Mouse (Mus musculus) kidney, adult 2 months (tissue): ENCODE results near the gene Dnajc4. TPM values are rescaled to one million over a fixed set of nuclear protein-coding genes. Genes with fewer than 3 reads are reported as not detected.
A peak's percentile ranks its signal among the peaks of the same experiment; 100 is the strongest.

Experiments
- DNase-seq: peaks from one replicate; pipeline ENCODE4 v3.0.0; 2021
- H3K27ac ChIP-seq: fragments of 200-500 bp; 2 replicates; pipeline ENCODE4 v1.5.1; 2012; ENCODE audit warnings: low read depth, low read length, control low read depth, inconsistent platforms; ENCODE audit not compliant: insufficient read depth
- H3K27me3 ChIP-seq: fragments of 200-500 bp; replicated peaks from 2 replicates; pipeline ENCODE4 v1.6.1; 2012; ENCODE audit warnings: mild to moderate bottlenecking, moderate library complexity, low read length, inconsistent platforms; ENCODE audit not compliant: control insufficient read depth, insufficient read depth
- H3K36me3 ChIP-seq: fragments of 200-500 bp; 2 replicates; pipeline ENCODE4 v1.6.1; 2012; ENCODE audit warnings: mild to moderate bottlenecking, moderate library complexity, low read length, inconsistent platforms; ENCODE audit not compliant: control insufficient read depth, insufficient read depth
- H3K4me1 ChIP-seq: fragments of 200-500 bp; 2 replicates; pipeline ENCODE4 v1.6.1; 2011; ENCODE audit warnings: low read length; ENCODE audit not compliant: control insufficient read depth, insufficient read depth
- H3K4me3 ChIP-seq: fragments of 200-500 bp; 2 replicates; pipeline ENCODE4 v1.5.1; 2011; ENCODE audit warnings: mild to moderate bottlenecking, low read depth, low read length, control low read depth; ENCODE audit not compliant: insufficient read depth
- CTCF ChIP-seq: fragments of 200-500 bp; conservative IDR thresholded peaks from 2 replicates; pipeline ENCODE4 v1.5.1; 2011; ENCODE audit warnings: low read depth, mild to moderate bottlenecking, control low read depth, low read length, moderate library complexity, mixed read lengths; ENCODE audit not compliant: insufficient read depth, insufficient read length
- POLR2A ChIP-seq: fragments of 200-500 bp; IDR thresholded peaks from one replicate; pipeline ENCODE4 v1.6.1; 2011; ENCODE audit warnings: low read depth, low read length, control low read depth
- WGBS: fragments of 180-500 bp; shearing (Covaris S2); methylation state at CpG from one replicate; pipeline ENCODE4 v1.1.7; 2018; 5-methylcytosine and 5-hydroxymethylcytosine counted together
- polyA plus RNA-seq: library from polyadenylated mRNA; depleted of rRNA; stranded (reverse); fragments of >200 nt; gene quantifications from 2 replicates; pipeline ENCODE4 v1.2.3, GENCODE M21; 2012

Dnajc4 gene
- polyA plus RNA-seq, 1 experiment: 50.1 TPM

- peaks cover 14% of the 10 kb centered on the region; the same call in 1 of the 2 replicates for H3K4me1 ChIP-seq
- TF ChIP-seq CTCF: 0 out of 2 replicates have a peak, but pooled peaks have one; percentile 1
- peak; percentile 73 for TF ChIP-seq POLR2A
- no peaks in the 10 kb centered on the region for H3K36me3 ChIP-seq
- under 1% methylated on average over 28 of the region's 28 CpGs for WGBS
- peak overlapping the region; percentile 91 for H3K4me3 ChIP-seq
- H3K27ac ChIP-seq: peak overlapping the region; percentile 95
- DNase-seq: peak; percentile 80
- no peaks in the 10 kb centered on the region for H3K27me3 ChIP-seq
Observed at GRCm38 (mm10) chr19:6950613-6951153, 41.7 kb downstream of the Dnajc4 start.

- H3K36me3 ChIP-seq: no peaks in the 10 kb centered on the region
- no peaks in the 10 kb centered on the region for H3K27me3 ChIP-seq
- no peak for DNase-seq
- 50% methylated on average over 5 of the region's 5 CpGs for WGBS
- H3K27ac ChIP-seq: no peak overlapping the region
- TF ChIP-seq CTCF: no peak
- TF ChIP-seq POLR2A: no peak
- peaks cover 14% of the 10 kb centered on the region; the same call in 1 of the 2 replicates for H3K4me1 ChIP-seq
- H3K4me3 ChIP-seq: no peak overlapping the region
Observed at GRCm38 (mm10) chr19:6949951-6950350, 42.4 kb downstream of the Dnajc4 start.

GRCm38 (mm10) chr19:6949532-6949931 is 42.8 kb downstream of the Dnajc4 start:
- H3K36me3 ChIP-seq: no peaks in the 10 kb centered on the region
- H3K27ac ChIP-seq: no peak overlapping the region
- DNase-seq: no peak
- no peak overlapping the region for H3K4me3 ChIP-seq
- TF ChIP-seq CTCF: no peak
- no peak for TF ChIP-seq POLR2A
- WGBS: 85% methylated on average over 5 of the region's 5 CpGs
- no peaks in the 10 kb centered on the region for H3K27me3 ChIP-seq
- peaks cover 14% of the 10 kb centered on the region; the same call in 1 of the 2 replicates for H3K4me1 ChIP-seq

GRCm38 (mm10) chr19:6948186-6948585 is 44.2 kb downstream of the Dnajc4 start:
- no peak overlapping the region for H3K4me3 ChIP-seq
- no peak overlapping the region for H3K27ac ChIP-seq
- no peak for TF ChIP-seq CTCF
- TF ChIP-seq POLR2A: no peak
- no peak for DNase-seq
- H3K36me3 ChIP-seq: no peaks in the 10 kb centered on the region
- WGBS: 84% methylated on average over 4 of the region's 4 CpGs
- peaks cover 14% of the 10 kb centered on the region; the same call in 1 of the 2 replicates for H3K4me1 ChIP-seq
- no peaks in the 10 kb centered on the region for H3K27me3 ChIP-seq

- Histone ChIP-seq H3K4me1 (peaks cover 11% of the 10 kb centered on the region; the same call in 1 of the 2 replicates), H3K27ac (no peak overlapping the region), H3K4me3 (no peak overlapping the region), H3K36me3 (no peaks in the 10 kb centered on the region), H3K27me3 (no peaks in the 10 kb centered on the region)
- TF ChIP-seq POLR2A (no peak), CTCF (no peak)
- WGBS: 54% methylated on average over 4 of the region's 4 CpGs
- no peak for DNase-seq
Observed at GRCm38 (mm10) chr19:6947742-6948141, 44.6 kb downstream of the Dnajc4 start.

GRCm38 (mm10) chr19:6943709-6944108 is 48.7 kb downstream of the Dnajc4 start:
- H3K4me3 ChIP-seq: no peak overlapping the region
- WGBS: 94% methylated on average over 6 of the region's 6 CpGs
- TF ChIP-seq CTCF (no peak), POLR2A (no peak)
- H3K27me3 ChIP-seq: no peaks in the 10 kb centered on the region
- no peaks in the 10 kb centered on the region for H3K36me3 ChIP-seq
- H3K4me1 ChIP-seq: peaks cover 10% of the 10 kb centered on the region; the same call in 1 of the 2 replicates
- DNase-seq: no peak
- H3K27ac ChIP-seq: no peak overlapping the region

- Histone ChIP-seq H3K36me3 (no peaks in the 10 kb centered on the region), H3K4me3 (peak overlapping the region; percentile 57), H3K4me1 (peaks cover 17% of the 10 kb centered on the region; the same call in 1 of the 2 replicates), H3K27ac (peak overlapping the region; percentile 46), H3K27me3 (no peaks in the 10 kb centered on the region)
- no peak for DNase-seq
- WGBS: 25% methylated on average over 5 of the region's 5 CpGs
- TF ChIP-seq POLR2A (no peak), CTCF (no peak)
Observed at GRCm38 (mm10) chr19:6942764-6943163, 49.6 kb downstream of the Dnajc4 start.

- peaks cover 18% of the 10 kb centered on the region; the same call in 1 of the 2 replicates for H3K4me1 ChIP-seq
- peak within 1 kb of the TSS; percentile 81 for H3K4me3 ChIP-seq
- WGBS: under 1% methylated on average over 27 of the region's 27 CpGs
- peak within 1 kb of the TSS; percentile 84 for H3K27ac ChIP-seq
- DNase-seq: peak; percentile 99
- TF ChIP-seq POLR2A (peak; percentile 50), CTCF (no peak)
- no peaks in the 10 kb centered on the region for H3K36me3 ChIP-seq
- no peaks in the 10 kb centered on the region for H3K27me3 ChIP-seq
Observed at GRCm38 (mm10) chr19:6942249-6942691, 50.1 kb downstream of the Dnajc4 start, which contains the start of gene Gpr137. Gpr137 (minus strand) TSS chr19:6942480.
